9 mouse cellular contexts compared by ENCODE assay signal in the genomic region with DNA sequence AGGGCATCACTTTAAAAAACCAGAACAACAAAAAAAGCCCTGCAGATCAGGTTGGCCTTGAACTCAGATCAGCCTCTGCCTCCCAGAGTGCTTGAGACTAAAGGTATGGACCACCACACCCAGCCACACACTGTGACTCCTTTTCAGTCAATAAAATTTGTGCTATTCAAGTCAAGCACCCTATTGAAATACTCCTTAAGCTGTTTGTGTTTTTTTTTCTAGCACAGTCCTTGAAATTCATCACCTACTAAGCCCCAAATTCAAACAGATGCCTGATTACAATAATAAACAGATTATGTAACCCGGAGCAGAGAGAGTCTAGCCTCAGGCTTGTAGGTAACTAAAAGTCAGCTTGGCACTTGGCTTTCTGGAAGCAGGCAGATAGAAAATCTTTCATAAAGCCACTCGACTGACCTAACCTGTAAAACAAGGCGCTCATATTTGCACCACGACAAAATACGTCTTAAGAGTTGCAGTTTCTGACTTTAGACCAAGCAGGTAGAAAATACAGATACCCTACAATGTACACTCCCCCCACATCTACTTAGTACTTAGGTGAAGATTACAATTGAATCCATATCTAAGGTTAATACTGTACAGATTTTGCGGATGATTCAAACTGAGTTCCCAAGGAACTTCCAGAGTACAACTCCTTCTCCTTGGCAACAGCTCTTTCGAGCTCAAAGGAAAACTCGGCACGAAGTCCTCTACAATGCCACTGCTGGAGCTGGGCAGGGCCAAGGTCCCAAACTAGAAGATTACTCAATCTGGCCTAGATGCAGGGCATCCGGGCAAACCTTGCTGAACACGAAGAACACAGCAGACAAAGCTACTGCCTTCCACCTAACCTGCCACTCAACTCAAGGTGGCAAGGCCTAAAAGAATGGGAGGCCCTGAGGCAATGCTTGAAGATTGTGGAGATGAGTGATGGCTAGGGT. TPM values are rescaled to one million over a fixed set of nuclear protein-coding genes. Genes with fewer than 3 reads are reported as not detected.
DNase-seq lines count a peak whose midpoint lies in the region; ATAC-seq and TF ChIP-seq lines count a peak whose summit lies in the region.
"Had no signal": no experiment of that assay in that cellular context is flagged by ENCODE, and none has a peak within 500 bp of the region (broad histone marks: within the 10 kb centered on the region; RNA-seq: fewer than 3 reads in every experiment).

No protein-coding gene starts in this region.

- H3K4me2 ChIP-seq in hindbrain, embryonic 14.5 days (replicated peaks) = peak overlapping the region; percentile 90; the same call in 1 of the 2 replicates
- peak overlapping the region; percentile 89 for H3K4me2 ChIP-seq in liver, embryonic 14.5 days (ENCODE audit: low read depth)

- no peak for DNase-seq in left cerebral cortex, adult 2 months (ENCODE audit: extremely low spot score in 1 of 2, low spot score in 2 of 2)
- DNase-seq in left cerebral cortex, adult 11 months (ENCODE audit: low spot score) = no peak
- DNase-seq in adrenal gland, postnatal 25 days = peak; percentile 30
- DNase-seq in hindbrain, embryonic 14.5 days (ENCODE audit: low spot score) = no peak
- DNase-seq in liver, embryonic 14.5 days (ENCODE audit: low read depth in 3 of 3, low spot score in 3 of 3) = no peak
- DNase-seq in frontal cortex, postnatal 25 days (ENCODE audit: low spot score in 2 of 2) = no peak
- no peak for DNase-seq in spleen, postnatal 36 days (ENCODE audit: low spot score in 2 of 2)
- no peak for DNase-seq in spleen, adult 18-20 months

- no peak overlapping the region for H3K9ac ChIP-seq in hindbrain, embryonic 14.5 days
- H3K9ac ChIP-seq in liver, embryonic 14.5 days (replicated peaks) = peak overlapping the region; percentile 93; the same call in 1 of the 2 replicates

- H3K36me3 ChIP-seq in hindbrain, embryonic 14.5 days (replicated peaks; ENCODE audit: control insufficient read depth, insufficient read depth) = peaks cover 20% of the 10 kb centered on the region
- peaks cover 33% of the 10 kb centered on the region for H3K36me3 ChIP-seq in liver, embryonic 14.5 days (replicated peaks; ENCODE audit: control insufficient read depth, insufficient read depth, low read depth)

- H3K9me3 ChIP-seq in hindbrain, embryonic 14.5 days (ENCODE audit: control insufficient read depth, low read length) = no peaks in the 10 kb centered on the region
- no peaks in the 10 kb centered on the region for H3K9me3 ChIP-seq in liver, embryonic 14.5 days (ENCODE audit: control insufficient read depth, low read length)

- peaks cover 22% of the 10 kb centered on the region for H3K4me1 ChIP-seq in hindbrain, embryonic 14.5 days (replicated peaks; ENCODE audit: control insufficient read depth, insufficient read depth, low read length)
- H3K4me1 ChIP-seq in liver, embryonic 14.5 days (replicated peaks; ENCODE audit: control insufficient read depth in 2 of 2, insufficient read depth in 2 of 2, low read length in 1 of 2) = peaks cover 33 to 45% of the 10 kb centered on the region in 2 experiments

- WGBS in hindbrain, embryonic 14.5 days = 75% methylated on average over 11 of the region's 11 CpGs
- WGBS in liver, embryonic 14.5 days (ENCODE audit: insufficient replicate concordance) = 74% methylated on average over 11 of the region's 11 CpGs

- TF ChIP-seq CTCF in left cerebral cortex, adult 2 months (IDR thresholded peaks at IDR 0.05) = no peak
- no peak for TF ChIP-seq CTCF in liver, embryonic 14.5 days (IDR thresholded peaks at IDR 0.05; ENCODE audit: low read depth)

- no peak for TF ChIP-seq EP300 in liver, embryonic 14.5 days (IDR thresholded peaks at IDR 0.05; ENCODE audit: low read depth)

- peak overlapping the region; percentile 95 for H3K4me3 ChIP-seq in left cerebral cortex, adult 2 months
- no peak overlapping the region for H3K4me3 ChIP-seq in hindbrain, embryonic 14.5 days (replicated peaks; ENCODE audit: low read length)
- H3K4me3 ChIP-seq in liver, embryonic 14.5 days (ENCODE audit: insufficient read depth in 1 of 2, low read depth in 2 of 2, low read length in 2 of 2) = peak overlapping the region; percentile 35 to 94

- intact Hi-C loops in left cerebral cortex, adult 2 months (cut with DNase I) = loop anchor here (2.0 kb wide), 1 partner anchor 23 kb away; no protein-coding TSS in a partner anchor

- H3K27ac ChIP-seq in left cerebral cortex, adult 2 months = peak overlapping the region; percentile 16; the same call in 1 of the 2 replicates
- H3K27ac ChIP-seq in hindbrain, embryonic 14.5 days = no peak overlapping the region
- no peak overlapping the region; the same call in 1 of the 2 replicates for H3K27ac ChIP-seq in liver, embryonic 14.5 days
- H3K27ac ChIP-seq: macrophage had no signal

- H3K27me3 ChIP-seq in hindbrain, embryonic 14.5 days (ENCODE audit: control insufficient read depth, insufficient read depth, low read length) = 0 out of 2 replicates have a peak, but pooled peaks cover 3% of the 10 kb centered on the region
- H3K27me3 ChIP-seq in liver, embryonic 14.5 days (ENCODE audit: control insufficient read depth, insufficient read depth, low read length) = no peaks in the 10 kb centered on the region

- no peak for ATAC-seq in hindbrain, embryonic 14.5 days (ENCODE audit: low FRiP score)
- ATAC-seq in liver, embryonic 14.5 days (ENCODE audit: insufficient read depth) = no peak

RNA-seq across cellular contexts. Expression of a gene that starts 3.1 kb away (rescaled TPM):
- 100 to 1,000 TPM; 321 to 326 TPM for total RNA-seq in left cerebral cortex, adult 2 months (2021)
- 485 and 567 TPM in 2 replicates for total RNA-seq in adrenal gland, postnatal 25 days (2021)
- polyA plus RNA-seq in hindbrain, embryonic 14.5 days (2014; fragmentation: Nextera tagmentation; extraction: Ambion mirVana) = 188 and 199 TPM in 2 replicates
- 63.6 and 106 TPM in 2 replicates for polyA plus RNA-seq in liver, embryonic 14.5 days (2012; rRNA removed)
- 341 and 350 TPM in 2 replicates for polyA plus RNA-seq in liver, embryonic 14.5 days (2014; fragmentation: Nextera tagmentation; extraction: Ambion mirVana)
